In genomic region chr9:72422284-72422683, GRCm38 (mm10) we compare ENCODE assay signal across 15 mouse cellular contexts. TPM values are rescaled to one million over a fixed set of nuclear protein-coding genes. Genes with fewer than 3 reads are reported as not detected.
DNase-seq lines count a peak whose midpoint lies in the region; ATAC-seq and TF ChIP-seq lines count a peak whose summit lies in the region.
"Had no signal": no experiment of that assay in that cellular context is flagged by ENCODE, and none has a peak within 500 bp of the region (broad histone marks: within the 10 kb centered on the region; RNA-seq: fewer than 3 reads in every experiment).

No protein-coding gene starts in this region.

- H3K4me2 ChIP-seq in heart, embryonic 16.5 days (ENCODE audit: low read depth, low read length): no peak overlapping the region
- no peak overlapping the region for H3K4me2 ChIP-seq in heart, postnatal 0 days (ENCODE audit: low read depth, low read length)
- H3K4me2 ChIP-seq in neural tube, embryonic 14.5 days (ENCODE audit: low read depth, low read length): no peak overlapping the region
- H3K4me2 ChIP-seq: intestine, embryonic 15.5 days had no signal

- H3K27ac ChIP-seq in heart, embryonic 16.5 days (ENCODE audit: low read length): 0 out of 2 replicates have a peak overlapping the region, but pooled peaks have one; percentile 21
- peak overlapping the region; percentile 12 for H3K27ac ChIP-seq in heart, postnatal 0 days (ENCODE audit: low read depth)
- H3K27ac ChIP-seq in neural tube, embryonic 14.5 days (ENCODE audit: low read depth, low read length): peak overlapping the region; percentile 64
- H3K27ac ChIP-seq in cerebellum, adult 2 months (ENCODE audit: insufficient read depth, low read length): no peak overlapping the region
- H3K27ac ChIP-seq: intestine, embryonic 15.5 days; macrophage had no signal

- no peaks in the 10 kb centered on the region for H3K36me3 ChIP-seq in heart, embryonic 16.5 days (ENCODE audit: control insufficient read depth, insufficient read depth)
- no peaks in the 10 kb centered on the region for H3K36me3 ChIP-seq in heart, postnatal 0 days (replicated peaks; ENCODE audit: control insufficient read depth, insufficient read depth, low read length)
- H3K36me3 ChIP-seq in neural tube, embryonic 14.5 days (ENCODE audit: control insufficient read depth, insufficient read depth, low read length): no peaks in the 10 kb centered on the region
- H3K36me3 ChIP-seq: intestine, embryonic 15.5 days had no signal

- no peak overlapping the region for H3K4me3 ChIP-seq in heart, embryonic 16.5 days (ENCODE audit: low read length)
- no peak overlapping the region for H3K4me3 ChIP-seq in heart, postnatal 0 days (ENCODE audit: low read depth, low read length)
- no peak overlapping the region for H3K4me3 ChIP-seq in neural tube, embryonic 14.5 days (ENCODE audit: low read depth, low read length)
- no peak overlapping the region for H3K4me3 ChIP-seq in cerebellum, adult 2 months (replicated peaks; ENCODE audit: insufficient read depth, low read depth, low read length)
- H3K4me3 ChIP-seq: intestine, embryonic 15.5 days had no signal

- TF ChIP-seq EP300 in heart, postnatal 0 days (IDR thresholded peaks at IDR 0.05; ENCODE audit: low read depth): no peak

- TF ChIP-seq CTCF in heart, postnatal 0 days (IDR thresholded peaks at IDR 0.05; ENCODE audit: low read depth): no peak
- no peak for TF ChIP-seq CTCF in cerebellum, adult 2 months (IDR thresholded peaks at IDR 0.05; ENCODE audit: borderline replicate concordance, insufficient read depth, low read depth, low read length)

- ATAC-seq in heart, embryonic 16.5 days (replicated peaks; ENCODE audit: extremely low read depth, insufficient read depth, low FRiP score): no peak
- ATAC-seq in heart, postnatal 0 days (ENCODE audit: insufficient read depth, low read depth): no peak
- no peak for ATAC-seq in neural tube, embryonic 14.5 days (ENCODE audit: low read depth)
- ATAC-seq in monocyte, adult 5-6 weeks (replicated peaks; ENCODE audit: insufficient number of reproducible peaks, low FRiP score, low TSS enrichment, poor library complexity, severe bottlenecking): no peak
- ATAC-seq: forebrain, postnatal 0 days; intestine, embryonic 15.5 days; liver, postnatal 0 days had no signal

- H3K9me3 ChIP-seq in heart, embryonic 16.5 days (replicated peaks; ENCODE audit: control insufficient read depth, low read length): no peaks in the 10 kb centered on the region
- no peaks in the 10 kb centered on the region for H3K9me3 ChIP-seq in heart, postnatal 0 days (replicated peaks; ENCODE audit: control insufficient read depth, low read length)
- no peaks in the 10 kb centered on the region for H3K9me3 ChIP-seq in neural tube, embryonic 14.5 days (ENCODE audit: control insufficient read depth, low read length)
- H3K9me3 ChIP-seq: intestine, embryonic 15.5 days had no signal

- TF ChIP-seq POLR2A in cerebellum, adult 2 months (IDR thresholded peaks at IDR 0.05; ENCODE audit: borderline replicate concordance, insufficient read depth, low read length): no peak

- no peak for DNase-seq in heart, postnatal 4 days
- peak; percentile 31 for DNase-seq in ZHBTc4 (ENCODE audit: low read depth, low spot score)
- DNase-seq in heart, postnatal 0 days (ENCODE audit: low spot score): no peak
- no peak for DNase-seq in cerebellum, adult 2 months
- DNase-seq: kidney, postnatal 10 days; left cerebral cortex, postnatal 4 days; liver, postnatal 0 days; retina, postnatal 1 day; thymus, postnatal 36 days had no signal

- 61% methylated on average over 11 of the region's 11 CpGs for WGBS in heart, embryonic 16.5 days
- WGBS in heart, postnatal 0 days: 56% methylated on average over 11 of the region's 11 CpGs
- 37% methylated on average over 11 of the region's 11 CpGs for WGBS in neural tube, embryonic 14.5 days
- WGBS in cerebellum, adult 2 months: 38% methylated on average over 11 of the region's 11 CpGs

- H3K4me1 ChIP-seq in heart, embryonic 16.5 days (ENCODE audit: control insufficient read depth, insufficient read depth, low read length): peaks cover 10% of the 10 kb centered on the region; the same call in 1 of the 2 replicates
- peaks cover 6% of the 10 kb centered on the region; the same call in 1 of the 2 replicates for H3K4me1 ChIP-seq in heart, postnatal 0 days (ENCODE audit: control insufficient read depth, insufficient read depth)
- 0 out of 2 replicates have a peak, but pooled peaks cover 11% of the 10 kb centered on the region for H3K4me1 ChIP-seq in neural tube, embryonic 14.5 days (ENCODE audit: control insufficient read depth, insufficient read depth, low read length)
- no peaks in the 10 kb centered on the region; the same call in 1 of the 2 replicates for H3K4me1 ChIP-seq in cerebellum, adult 2 months (ENCODE audit: control insufficient read depth, insufficient read depth, low read length)

- H3K27me3 ChIP-seq in heart, embryonic 16.5 days (ENCODE audit: control insufficient read depth, insufficient read depth, low read length): no peaks in the 10 kb centered on the region
- no peaks in the 10 kb centered on the region for H3K27me3 ChIP-seq in heart, postnatal 0 days (ENCODE audit: control insufficient read depth, insufficient read depth, low read length)
- no peaks in the 10 kb centered on the region for H3K27me3 ChIP-seq in neural tube, embryonic 14.5 days (ENCODE audit: control insufficient read depth, insufficient read depth, low read length)
- no peaks in the 10 kb centered on the region; the same call in 1 of the 2 replicates for H3K27me3 ChIP-seq in cerebellum, adult 2 months (ENCODE audit: control insufficient read depth, insufficient read depth, low read length)
- H3K27me3 ChIP-seq: intestine, embryonic 15.5 days had no signal

- H3K9ac ChIP-seq in heart, embryonic 16.5 days (ENCODE audit: low read length): no peak overlapping the region
- no peak overlapping the region for H3K9ac ChIP-seq in heart, postnatal 0 days (replicated peaks; ENCODE audit: low read depth, low read length)
- H3K9ac ChIP-seq in neural tube, embryonic 14.5 days (replicated peaks; ENCODE audit: low read depth, low read length): no peak overlapping the region
- H3K9ac ChIP-seq: forebrain, postnatal 0 days; intestine, embryonic 15.5 days; liver, postnatal 0 days had no signal

RNA-seq across cellular contexts. Expression of gene Mns1, which starts 15.5 kb away (rescaled TPM):
- 13.8 and 25.2 TPM in 2 replicates for polyA plus RNA-seq in heart, embryonic 16.5 days (2015; fragmentation: Nextera tagmentation; extraction: Ambion mirVana)
- 1 to 10 TPM; 2.6 to 3.6 TPM for total RNA-seq in heart, postnatal 4 days (2021)
- total RNA-seq in heart, postnatal 0 days (2014; rRNA removed; ENCODE audit: low replicate concordance): 1.1 and 2.3 TPM in 2 replicates
- polyA plus RNA-seq in heart, postnatal 0 days (2015; fragmentation: Nextera tagmentation; extraction: Ambion mirVana): 4.7 and 5.1 TPM in 2 replicates
- 3.7 and 5.7 TPM in 2 replicates for polyA plus RNA-seq in neural tube, embryonic 14.5 days (2014; fragmentation: Nextera tagmentation; extraction: Ambion mirVana)
- polyA plus RNA-seq in cerebellum, adult 2 months (2012; rRNA removed): 1.4 and 2.2 TPM in 2 replicates
- total RNA-seq in monocyte, adult 5-6 weeks (2017): 0.48 to 1.6 TPM (median 1.1 TPM) in 3 replicates
